Mouse (Mus musculus) induced T-regulatory cell, adult 2 months (primary cell): ENCODE results near the gene Lmo7.
A peak's percentile ranks its signal among the peaks of the same experiment; 100 is the strongest.

Source experiments
- DNase-seq: peaks from one replicate; pipeline ENCODE4 v3.0.0-alpha.2; 2012; ENCODE audit warnings: low read depth

The Lmo7 gene

GRCm38 (mm10) chr14:101729237-101729971, at the start of gene Lmo7, which contains the start of gene Gm9922:
Lmo7 (plus strand) TSS chr14:101729957.
Gm9922 (minus strand) TSS chr14:101729814.
- DNase-seq, result peak; percentile 47

GRCm38 (mm10) chr14:101687696-101688095, 42.1 kb upstream of the Lmo7 start:
- DNase-seq, result no peak

- DNase-seq, result no peak
Measured at GRCm38 (mm10) chr14:101688406-101688805, 41.4 kb upstream of the Lmo7 start.

GRCm38 (mm10) chr14:101704479-101704878, 25.3 kb upstream of the Lmo7 start:
- peak; percentile 40 for DNase-seq

- no peak for DNase-seq
Measured at GRCm38 (mm10) chr14:101707088-101707487, 22.7 kb upstream of the Lmo7 start.

- no peak for DNase-seq
Measured at GRCm38 (mm10) chr14:101714414-101714813, 15.3 kb upstream of the Lmo7 start.

GRCm38 (mm10) chr14:101729972-101730692, 375 bp downstream of the Lmo7 start:
- DNase-seq, result peak; percentile 20

- peak; percentile 23 for DNase-seq
Measured at GRCm38 (mm10) chr14:101733542-101734303, 4.0 kb downstream of the Lmo7 start.

- no peak for DNase-seq
Measured at GRCm38 (mm10) chr14:101737501-101737900, 7.7 kb downstream of the Lmo7 start.

GRCm38 (mm10) chr14:101746635-101747034, 16.9 kb downstream of the Lmo7 start:
- DNase-seq, result no peak

GRCm38 (mm10) chr14:101747811-101748210, 18.1 kb downstream of the Lmo7 start:
- DNase-seq, result no peak

- DNase-seq, result no peak
Measured at GRCm38 (mm10) chr14:101748436-101748835, 18.7 kb downstream of the Lmo7 start.

GRCm38 (mm10) chr14:101750910-101751309, 21.2 kb downstream of the Lmo7 start:
- DNase-seq, result no peak

- no peak for DNase-seq
Measured at GRCm38 (mm10) chr14:101755425-101755824, 25.7 kb downstream of the Lmo7 start.

GRCm38 (mm10) chr14:101762267-101762666, 32.5 kb downstream of the Lmo7 start:
- no peak for DNase-seq

GRCm38 (mm10) chr14:101763762-101764295, 34.1 kb downstream of the Lmo7 start:
- DNase-seq, result no peak

- DNase-seq, result no peak
Measured at GRCm38 (mm10) chr14:101771336-101771735, 41.6 kb downstream of the Lmo7 start.

- DNase-seq, result no peak
Measured at GRCm38 (mm10) chr14:101771756-101772155, 42.0 kb downstream of the Lmo7 start.

GRCm38 (mm10) chr14:101774631-101775030, 44.9 kb downstream of the Lmo7 start:
- DNase-seq, result peak; percentile 23

- no peak for DNase-seq
Measured at GRCm38 (mm10) chr14:101776296-101777128, 46.8 kb downstream of the Lmo7 start.

- no peak for DNase-seq
Measured at GRCm38 (mm10) chr14:101777129-101777493, 47.4 kb downstream of the Lmo7 start.
